Mouse (Mus musculus): Measurements from ENCODE around the gene Usp22.

The Usp22 gene

GRCm38 (mm10) chr11:61174821-61175658 is at the start of gene Usp22:
TSS of gene Usp22 (minus strand) at chr11:61175055.
- ATAC-seq (ENCODE audit: insufficient number of reproducible peaks, low FRiP score, low TSS enrichment): peak; percentile 98

- ATAC-seq (ENCODE audit: insufficient number of reproducible peaks, low FRiP score, low TSS enrichment): no peak
These were observed 49.4 kb upstream of the Usp22 start for GRCm38 (mm10) chr11:61224234-61224744.

GRCm38 (mm10) chr11:61222971-61223745 is 48.3 kb upstream of the Usp22 start:
- no peak for ATAC-seq (ENCODE audit: insufficient number of reproducible peaks, low FRiP score, low TSS enrichment)

GRCm38 (mm10) chr11:61222007-61222406 is 47.2 kb upstream of the Usp22 start:
- no peak for ATAC-seq (ENCODE audit: insufficient number of reproducible peaks, low FRiP score, low TSS enrichment)

- no peak for ATAC-seq (ENCODE audit: insufficient number of reproducible peaks, low FRiP score, low TSS enrichment)
These were observed 45.5 kb upstream of the Usp22 start for GRCm38 (mm10) chr11:61220156-61220881.

- ATAC-seq (ENCODE audit: insufficient number of reproducible peaks, low FRiP score, low TSS enrichment): no peak
These were observed 41.1 kb upstream of the Usp22 start for GRCm38 (mm10) chr11:61215936-61216335.

- no peak for ATAC-seq (ENCODE audit: insufficient number of reproducible peaks, low FRiP score, low TSS enrichment)
These were observed 37.2 kb upstream of the Usp22 start for GRCm38 (mm10) chr11:61212102-61212501.

- no peak for ATAC-seq (ENCODE audit: insufficient number of reproducible peaks, low FRiP score, low TSS enrichment)
These were observed 33.5 kb upstream of the Usp22 start for GRCm38 (mm10) chr11:61208316-61208715.

- no peak for ATAC-seq (ENCODE audit: insufficient number of reproducible peaks, low FRiP score, low TSS enrichment)
These were observed 32.8 kb upstream of the Usp22 start, which contains the start of gene Aldh3a1 for GRCm38 (mm10) chr11:61207487-61208246. TSS of gene Aldh3a1 (plus strand) at chr11:61207537.

- no peak for ATAC-seq (ENCODE audit: insufficient number of reproducible peaks, low FRiP score, low TSS enrichment)
These were observed 31.3 kb upstream of the Usp22 start for GRCm38 (mm10) chr11:61206136-61206535.

- ATAC-seq (ENCODE audit: insufficient number of reproducible peaks, low FRiP score, low TSS enrichment): no peak
These were observed 30.5 kb upstream of the Usp22 start for GRCm38 (mm10) chr11:61205167-61205950.

- ATAC-seq (ENCODE audit: insufficient number of reproducible peaks, low FRiP score, low TSS enrichment): no peak
These were observed 28.0 kb upstream of the Usp22 start for GRCm38 (mm10) chr11:61202810-61203209.

- ATAC-seq (ENCODE audit: insufficient number of reproducible peaks, low FRiP score, low TSS enrichment): no peak
These were observed 27.3 kb upstream of the Usp22 start for GRCm38 (mm10) chr11:61202186-61202585.

GRCm38 (mm10) chr11:61199620-61200362 is 24.9 kb upstream of the Usp22 start:
- no peak for ATAC-seq (ENCODE audit: insufficient number of reproducible peaks, low FRiP score, low TSS enrichment)

GRCm38 (mm10) chr11:61197935-61198334 is 23.1 kb upstream of the Usp22 start:
- no peak for ATAC-seq (ENCODE audit: insufficient number of reproducible peaks, low FRiP score, low TSS enrichment)

GRCm38 (mm10) chr11:61196616-61197353 is 21.9 kb upstream of the Usp22 start:
- no peak for ATAC-seq (ENCODE audit: insufficient number of reproducible peaks, low FRiP score, low TSS enrichment)

GRCm38 (mm10) chr11:61193392-61193791 is 18.5 kb upstream of the Usp22 start:
- ATAC-seq (ENCODE audit: insufficient number of reproducible peaks, low FRiP score, low TSS enrichment): peak; percentile 81; the same call in 1 of the 2 replicates

- no peak for ATAC-seq (ENCODE audit: insufficient number of reproducible peaks, low FRiP score, low TSS enrichment)
These were observed 17.9 kb upstream of the Usp22 start for GRCm38 (mm10) chr11:61192779-61193178.
